Mouse (Mus musculus) small intestine, adult 2 months (tissue): Measurements from ENCODE around the gene Cd5l. TPM values are rescaled to one million over a fixed set of nuclear protein-coding genes. Genes with fewer than 3 reads are reported as not detected.
"Not testable (repeated sequence)": the region's sequence is repeated elsewhere in the genome, so short reads cannot be mapped to it uniquely, and the experiment has no call there.

ENCODE experiments used
- H3K27ac ChIP-seq: fragments of 200-500 bp; 2 replicates; pipeline ENCODE4 v1.5.1; 2012; ENCODE audit warnings: low read depth, low read length, control low read depth, inconsistent platforms; ENCODE audit not compliant: insufficient read depth
- H3K27me3 ChIP-seq: fragments of 200-500 bp; 2 replicates; pipeline ENCODE4 v1.6.1; 2012; ENCODE audit warnings: mild to moderate bottlenecking, moderate library complexity, low read length, inconsistent platforms; ENCODE audit not compliant: control insufficient read depth, insufficient read depth
- H3K36me3 ChIP-seq: fragments of 200-500 bp; 2 replicates; pipeline ENCODE4 v1.6.1; 2012; ENCODE audit warnings: mild to moderate bottlenecking, low read length, control low read depth, inconsistent platforms; ENCODE audit not compliant: control insufficient read depth, insufficient read depth
- H3K4me1 ChIP-seq: fragments of 200-500 bp; 2 replicates; pipeline ENCODE4 v1.6.1; 2012; ENCODE audit warnings: low read length, inconsistent platforms, mixed read lengths; ENCODE audit not compliant: control insufficient read depth, insufficient read depth, insufficient read length
- H3K4me3 ChIP-seq: fragments of 200-500 bp; 2 replicates; pipeline ENCODE4 v1.5.1; 2012; ENCODE audit warnings: low read depth, mild to moderate bottlenecking, control low read depth, inconsistent platforms, low read length, moderate library complexity
- CTCF ChIP-seq: fragments of 200-500 bp; IDR thresholded peaks from 2 replicates; pipeline ENCODE4 v1.5.1; 2012; ENCODE audit warnings: low read depth, mild to moderate bottlenecking, control low read depth, inconsistent platforms, low read length, moderate library complexity, mixed read lengths; ENCODE audit not compliant: insufficient replicate concordance, insufficient read length; ENCODE audit errors: extremely low read depth
- POLR2A ChIP-seq: fragments of 200-500 bp; IDR thresholded peaks from 2 replicates; pipeline ENCODE4 v1.6.1; 2012; ENCODE audit warnings: low read depth, mild to moderate bottlenecking, control low read depth, inconsistent platforms, low read length, moderate library complexity
- WGBS: fragments of 180-500 bp; shearing (Covaris S2); methylation state at CpG from one replicate; pipeline ENCODE4 v1.1.7; 2018; 5-methylcytosine and 5-hydroxymethylcytosine counted together
- polyA plus RNA-seq: library from polyadenylated mRNA; depleted of rRNA; stranded (reverse); fragments of >200 nt; gene quantifications from 2 replicates; pipeline ENCODE4 v1.2.3, GENCODE M21; 2012; rRNA removed

Gene Cd5l
- 0.11 TPM in 1 of 2 replicates, not detected in the other for polyA plus RNA-seq

DNA sequence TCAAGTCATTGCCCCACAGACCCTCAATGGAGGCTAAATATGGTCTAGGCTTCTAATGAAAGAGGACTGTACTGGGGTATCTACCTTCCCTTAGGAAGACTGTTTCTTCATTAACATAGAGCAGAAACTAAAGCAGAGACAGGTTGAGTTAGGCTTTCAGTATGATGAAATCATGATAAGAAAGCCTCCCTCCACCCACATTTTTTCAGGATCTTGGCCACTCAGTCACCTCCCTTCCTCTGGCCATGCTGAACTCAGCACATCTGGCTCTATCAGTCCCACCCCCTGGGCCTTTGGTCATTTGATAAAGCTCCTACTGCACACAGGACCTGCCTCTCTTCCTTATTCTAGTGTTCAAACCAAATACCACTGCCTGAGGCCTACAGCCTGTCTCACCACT lies at the start of gene Cd5l:
Gene Cd5l (plus strand): TSS at position 301 of the 400 bp plus-strand sequence.
- Histone ChIP-seq H3K4me1 (no peaks in the 10 kb centered on the region), H3K4me3 (no peak within 1 kb of the TSS), H3K36me3 (no peaks in the 10 kb centered on the region), H3K27me3 (no peaks in the 10 kb centered on the region), H3K27ac (no peak within 1 kb of the TSS)
- TF ChIP-seq POLR2A: no peak
- TF ChIP-seq CTCF: no peak

DNA sequence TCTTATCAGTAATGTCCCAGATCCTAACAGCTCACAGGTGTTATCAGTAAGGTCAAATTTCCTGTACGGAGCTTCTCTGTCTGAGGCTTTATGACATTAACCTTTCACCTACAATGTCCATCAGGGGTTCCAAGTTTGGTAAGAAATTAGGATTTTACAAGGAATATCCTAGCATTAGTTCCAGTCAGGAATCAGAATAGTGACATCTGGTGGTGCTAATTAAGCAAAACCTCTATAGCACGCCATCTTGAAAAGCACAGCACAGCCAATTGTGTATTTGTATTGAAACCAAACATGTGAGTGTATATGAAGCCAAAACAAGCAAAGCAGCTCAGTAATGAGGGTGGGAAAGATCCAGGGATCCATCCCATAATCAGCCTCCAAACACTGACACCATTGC lies 47.8 kb upstream of the Cd5l start:
- H3K27me3 ChIP-seq: no peaks in the 10 kb centered on the region
- 54% methylated on average over 2 of the region's 2 CpGs for WGBS

DNA sequence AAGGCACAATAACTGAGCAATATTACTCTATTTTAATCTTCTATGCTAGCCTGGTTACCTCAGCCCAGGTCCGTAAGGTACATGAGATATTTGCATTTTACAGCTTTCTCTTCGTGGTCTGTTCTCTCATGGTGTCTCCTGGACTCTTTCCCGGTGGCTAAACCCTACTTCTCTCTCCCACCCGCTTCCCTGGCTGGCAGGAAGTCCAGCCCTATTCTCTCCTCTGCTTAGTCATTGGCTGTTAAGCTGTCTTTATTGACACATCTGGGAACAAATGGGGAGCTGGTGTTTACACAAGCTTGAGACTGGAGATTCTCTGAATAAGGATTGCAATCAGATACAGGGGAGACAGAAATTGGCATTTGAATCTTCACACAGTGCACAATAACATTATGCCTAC lies 35.1 kb upstream of the Cd5l start:
- H3K27me3 ChIP-seq: no peaks in the 10 kb centered on the region
- H3K36me3 ChIP-seq: no peaks in the 10 kb centered on the region
- TF ChIP-seq CTCF (no peak), POLR2A (no peak)
- H3K27ac ChIP-seq: no peak overlapping the region
- H3K4me1 ChIP-seq: no peaks in the 10 kb centered on the region
- WGBS: 39% methylated on average over 4 of the region's 4 CpGs
- H3K4me3 ChIP-seq: no peak overlapping the region

More for the DNA sequence above, 47.8 kb upstream of the Cd5l start:
- Histone ChIP-seq H3K4me1 (no peaks in the 10 kb centered on the region), H3K36me3 (no peaks in the 10 kb centered on the region), H3K4me3 (no peak overlapping the region), H3K27ac (no peak overlapping the region)
- TF ChIP-seq POLR2A (no peak), CTCF (no peak)

DNA sequence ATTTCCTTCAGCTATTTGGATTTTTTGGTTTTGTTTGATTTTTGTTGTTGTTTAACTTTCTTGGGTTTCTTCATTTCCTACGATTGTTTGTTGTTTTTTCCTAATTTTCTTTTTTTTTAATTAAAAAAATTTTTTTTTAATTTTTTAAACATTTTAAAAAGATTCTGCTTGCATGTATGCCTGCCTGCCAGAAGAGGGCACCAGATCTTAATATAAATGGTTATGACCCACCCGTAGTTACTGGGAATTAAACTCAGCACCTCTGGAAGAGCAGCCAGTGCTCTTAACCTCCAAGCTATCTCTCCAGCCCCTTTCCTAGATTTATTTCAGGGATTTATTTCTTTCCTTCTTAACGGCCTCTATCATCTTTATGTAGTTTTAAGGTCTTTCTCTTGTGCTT lies 33.9 kb upstream of the Cd5l start:
- Histone ChIP-seq H3K27ac (no peak overlapping the region), H3K27me3 (no peaks in the 10 kb centered on the region), H3K4me3 (no peak overlapping the region), H3K4me1 (no peaks in the 10 kb centered on the region), H3K36me3 (no peaks in the 10 kb centered on the region)
- TF ChIP-seq POLR2A: no peak
- no peak for TF ChIP-seq CTCF
- WGBS: 10% methylated on average over 3 of the region's 3 CpGs

DNA sequence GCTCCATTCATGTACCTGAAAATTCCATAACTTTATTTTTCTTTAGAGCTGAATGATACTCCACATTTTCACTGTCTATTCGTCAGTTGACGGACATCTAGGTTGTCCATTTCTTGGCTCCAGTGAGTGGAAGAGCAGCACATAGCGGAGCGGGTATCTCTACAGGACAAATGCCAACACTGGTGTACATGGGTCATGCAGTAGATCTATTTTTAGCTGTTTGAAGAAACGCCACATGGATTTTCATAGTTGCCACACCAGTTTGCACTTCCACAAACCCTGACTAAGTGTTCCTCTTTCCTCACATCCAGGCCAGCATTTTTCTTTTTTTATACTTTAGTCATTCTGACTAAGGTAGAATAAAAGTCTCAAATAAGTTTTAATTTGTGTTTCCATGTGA lies 19.8 kb upstream of the Cd5l start:
- TF ChIP-seq POLR2A (no peak), CTCF (no peak)
- 77% methylated on average over 5 of the region's 5 CpGs for WGBS
- Histone ChIP-seq H3K36me3 (no peaks in the 10 kb centered on the region), H3K4me3 (no peak overlapping the region), H3K27me3 (no peaks in the 10 kb centered on the region), H3K27ac (no peak overlapping the region), H3K4me1 (no peaks in the 10 kb centered on the region)

DNA sequence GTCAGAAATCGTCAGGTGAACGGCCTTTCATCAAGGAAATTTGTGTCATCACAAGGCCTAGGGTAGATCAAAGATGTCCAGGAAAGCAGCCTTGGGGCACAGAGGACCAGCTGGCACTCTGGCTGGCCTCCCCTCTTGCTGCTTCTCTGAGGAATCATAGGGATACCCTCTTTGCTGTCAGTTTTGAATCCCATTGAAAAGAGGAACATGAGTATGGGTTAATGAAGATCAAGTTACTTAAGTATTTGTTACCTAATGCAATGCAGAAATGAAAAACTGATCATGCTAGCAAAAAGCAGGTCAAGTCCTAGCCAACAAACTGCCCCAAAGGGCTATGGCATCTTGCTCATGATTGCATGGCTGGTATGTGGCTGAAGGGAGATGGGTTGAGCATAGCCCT lies 6.7 kb upstream of the Cd5l start:
- 76% methylated on average over 2 of the region's 2 CpGs for WGBS
- not testable (repeated sequence) for H3K4me3 ChIP-seq, H3K36me3 ChIP-seq, H3K27me3 ChIP-seq, H3K4me1 ChIP-seq, H3K27ac ChIP-seq

DNA sequence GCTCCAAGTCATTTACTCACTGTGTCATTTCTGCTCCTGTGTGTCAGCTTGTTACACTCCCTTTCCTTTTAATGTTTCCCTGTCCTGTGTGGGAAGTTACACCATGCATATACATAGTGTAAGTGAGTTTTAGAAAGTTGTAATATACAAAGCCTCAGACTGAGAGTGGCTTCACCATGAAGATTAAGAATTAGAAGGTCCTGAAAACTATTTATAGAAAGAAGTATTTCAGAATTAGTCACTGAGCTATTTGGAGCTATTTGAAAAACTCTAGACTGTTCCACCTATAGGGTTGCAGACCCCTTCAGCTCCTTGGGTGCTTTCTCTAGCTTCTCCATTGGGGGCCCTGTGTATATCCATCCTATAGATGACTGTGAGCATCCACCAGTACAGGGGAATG lies 1.5 kb downstream of the Cd5l start:
- TF ChIP-seq POLR2A (no peak), CTCF (no peak)
- Histone ChIP-seq H3K4me1 (no peaks in the 10 kb centered on the region), H3K4me3 (no peak overlapping the region)

DNA sequence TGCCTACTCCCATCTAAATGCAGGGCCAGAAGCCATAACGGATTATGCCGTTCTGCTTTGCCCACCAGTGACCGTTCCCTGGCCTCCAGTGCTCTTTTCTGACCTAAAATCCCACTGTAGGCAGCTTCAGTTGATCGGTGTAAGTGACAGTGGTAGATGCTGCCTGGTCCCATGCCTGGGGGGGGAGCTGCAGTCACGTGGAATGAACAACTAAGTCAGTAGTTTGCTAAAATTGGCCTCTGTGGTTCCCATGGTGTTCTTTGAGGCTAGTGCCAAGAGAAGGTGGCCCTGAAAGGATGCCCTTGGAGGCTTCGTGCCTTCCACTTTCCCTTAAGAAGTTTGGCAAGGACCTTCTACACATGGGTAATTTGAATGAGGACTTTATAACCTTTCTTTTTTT lies 2.8 kb downstream of the Cd5l start:
- H3K27ac ChIP-seq: no peak overlapping the region
- no peaks in the 10 kb centered on the region for H3K27me3 ChIP-seq
- 79% methylated on average over 6 of the region's 6 CpGs for WGBS
- H3K4me1 ChIP-seq: no peaks in the 10 kb centered on the region
- no peak overlapping the region for H3K4me3 ChIP-seq
- TF ChIP-seq CTCF: no peak
- no peak for TF ChIP-seq POLR2A
- H3K36me3 ChIP-seq: no peaks in the 10 kb centered on the region

More for the DNA sequence above, 1.5 kb downstream of the Cd5l start:
- Histone ChIP-seq H3K27me3 (no peaks in the 10 kb centered on the region), H3K27ac (no peak overlapping the region), H3K36me3 (no peaks in the 10 kb centered on the region)
